Mouse (Mus musculus) embryo, embryonic 10 days (tissue): ENCODE data around the gene Gstm6.
"Not testable (repeated sequence)": the region's sequence is repeated elsewhere in the genome, so short reads cannot be mapped to it uniquely, and the experiment has no call there.

Experiments
- DNase-seq: peaks from one replicate; pipeline ENCODE4 v3.0.0-alpha.2; 2015; ENCODE audit warnings: low spot score

Gene Gstm6

DNA sequence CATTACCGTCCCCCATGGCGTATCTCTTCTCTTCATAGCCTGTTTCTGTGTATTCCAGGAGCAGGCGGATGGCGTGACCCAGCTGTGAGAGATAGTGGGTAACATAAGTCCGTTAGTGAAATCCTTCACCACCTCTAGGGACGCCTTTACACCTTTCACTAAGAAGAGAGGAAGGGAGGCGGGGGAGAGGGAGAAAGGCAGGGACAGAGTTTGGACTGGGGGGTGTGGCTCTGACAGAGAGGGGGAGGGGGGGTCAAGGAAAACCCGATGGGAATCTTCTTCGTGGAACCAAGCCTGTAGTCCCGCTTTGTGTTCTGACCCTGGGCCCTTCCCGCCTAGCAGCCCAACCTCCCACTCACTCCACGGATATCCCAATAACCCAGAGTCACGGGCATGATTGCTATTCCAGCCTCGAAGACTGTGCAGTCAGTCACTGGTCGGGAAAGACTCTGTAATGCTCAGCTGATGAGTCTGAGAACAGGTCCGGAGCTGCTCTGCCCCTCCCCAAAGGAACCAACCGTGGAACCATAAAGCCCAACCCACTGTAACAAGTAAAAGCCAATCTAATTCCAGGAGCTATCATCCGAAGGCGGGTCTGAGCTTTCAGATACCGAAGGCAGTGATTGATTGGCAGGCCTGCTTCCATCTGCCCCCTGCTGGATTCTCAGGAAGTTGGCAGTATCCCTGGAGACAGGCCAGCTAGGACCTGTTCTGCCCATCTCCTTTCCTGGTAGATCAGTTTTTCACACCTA is at the start of gene Gstm6:
TSS of gene Gstm6 (minus strand) at position 511 of the 752 bp plus-strand sequence.
- DNase-seq, result peak; percentile 81

DNA sequence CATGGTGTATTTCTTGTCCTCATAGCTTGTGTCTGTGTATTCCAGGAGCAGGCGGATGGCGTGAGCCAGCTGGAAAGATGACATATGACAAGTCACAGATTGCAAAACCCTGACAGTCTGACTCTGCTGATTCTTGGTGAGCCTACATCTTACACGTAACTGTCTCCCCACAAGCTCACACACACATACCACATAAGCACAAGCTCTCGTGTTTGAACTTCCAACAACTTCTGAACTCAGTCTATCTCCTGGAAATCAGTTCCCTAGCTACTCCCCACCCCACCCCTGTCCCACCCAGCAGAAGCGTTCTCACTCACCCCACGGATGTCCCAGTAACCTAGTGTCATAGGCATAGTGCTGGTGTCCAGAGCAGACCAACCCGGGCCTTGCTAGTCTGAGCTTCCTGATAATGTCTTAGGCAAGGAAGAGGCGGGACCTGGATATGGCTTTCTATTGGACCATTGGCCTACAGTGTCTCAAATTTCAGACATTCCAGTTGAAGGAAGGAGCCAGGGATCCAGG is 42.6 kb upstream of the Gstm6 start, which contains the start of gene Gstm2:
TSS of gene Gstm2 (minus strand) at position 413 of the 522 bp plus-strand sequence.
- DNase-seq, result peak; percentile 72

DNA sequence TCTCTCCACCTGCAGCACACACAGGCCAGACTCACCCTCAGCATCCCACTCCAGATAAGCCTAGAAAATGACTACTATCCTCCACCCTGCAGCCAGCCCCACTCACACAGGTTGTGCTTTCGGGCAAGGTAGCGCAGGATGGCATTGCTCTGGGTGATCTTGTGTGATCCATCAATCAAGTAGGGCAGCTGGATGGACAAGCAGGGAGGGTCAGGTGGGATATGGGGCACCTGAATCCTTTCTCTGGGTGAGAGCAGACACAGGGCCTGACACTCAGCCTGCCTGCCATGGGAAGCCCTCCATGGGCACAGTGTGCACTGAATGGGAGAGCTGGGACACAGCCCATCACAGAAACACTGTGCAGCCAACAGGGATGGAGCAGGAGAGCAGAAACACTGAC is 41.6 kb upstream of the Gstm6 start:
- not testable (repeated sequence) for DNase-seq

DNA sequence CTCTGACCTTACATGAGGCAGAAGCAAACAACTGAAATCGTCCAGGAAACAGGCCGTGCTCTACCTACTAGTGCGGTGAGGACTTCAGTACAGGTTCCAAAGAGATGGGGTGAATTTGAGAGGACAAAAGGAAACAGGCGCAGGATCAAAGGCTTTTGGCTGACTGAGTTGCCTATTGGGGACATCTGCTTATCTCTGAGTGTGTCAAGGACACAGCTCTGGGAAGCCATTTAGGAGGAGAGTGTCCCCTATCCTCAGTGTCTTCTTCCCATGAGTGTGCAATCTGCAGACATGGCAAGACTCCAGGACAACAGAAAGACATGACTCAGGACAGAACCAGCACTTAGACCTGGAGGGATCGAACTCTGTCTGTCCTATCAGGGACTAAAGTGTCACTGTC is 40.9 kb upstream of the Gstm6 start:
- DNase-seq, result no peak

DNA sequence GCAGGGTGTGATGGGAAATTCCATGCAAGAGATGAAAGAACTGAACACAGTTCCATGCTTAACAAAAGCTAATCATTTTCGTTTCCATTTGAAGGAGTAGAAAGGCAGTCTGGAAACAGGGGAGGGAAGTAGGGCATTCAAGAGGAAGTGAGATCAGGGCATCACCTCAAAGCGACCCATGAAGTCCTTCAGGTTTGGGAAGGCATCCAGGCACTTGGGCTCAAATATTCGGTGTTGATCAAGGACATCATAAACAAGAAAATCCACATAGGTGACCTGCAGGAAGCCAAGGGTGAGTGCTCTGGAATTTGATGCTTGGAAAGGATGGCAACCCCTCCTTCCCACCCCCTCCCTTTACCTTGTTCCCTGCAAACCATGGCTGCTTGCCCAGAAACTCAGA is 40.2 kb upstream of the Gstm6 start:
- no peak for DNase-seq

DNA sequence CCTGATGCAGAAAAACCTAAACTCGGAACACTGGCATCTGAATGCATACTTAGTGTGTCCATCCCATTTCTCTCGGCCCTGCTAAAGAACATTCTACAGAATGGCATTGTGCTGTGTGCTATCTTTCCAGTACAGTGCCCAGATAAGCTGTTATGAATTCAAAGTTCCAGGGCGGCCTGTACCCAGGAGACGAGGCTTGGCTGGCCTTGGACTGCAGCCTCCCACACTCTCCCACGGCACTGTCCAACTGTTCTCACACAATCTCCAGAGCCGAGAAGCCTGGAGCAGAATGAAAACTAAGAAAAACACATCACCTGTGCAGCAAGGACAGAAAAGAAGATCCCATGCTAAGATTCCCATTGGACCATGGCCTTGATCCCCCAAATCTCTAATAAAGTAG is 39.2 kb upstream of the Gstm6 start:
- DNase-seq, result no peak

DNA sequence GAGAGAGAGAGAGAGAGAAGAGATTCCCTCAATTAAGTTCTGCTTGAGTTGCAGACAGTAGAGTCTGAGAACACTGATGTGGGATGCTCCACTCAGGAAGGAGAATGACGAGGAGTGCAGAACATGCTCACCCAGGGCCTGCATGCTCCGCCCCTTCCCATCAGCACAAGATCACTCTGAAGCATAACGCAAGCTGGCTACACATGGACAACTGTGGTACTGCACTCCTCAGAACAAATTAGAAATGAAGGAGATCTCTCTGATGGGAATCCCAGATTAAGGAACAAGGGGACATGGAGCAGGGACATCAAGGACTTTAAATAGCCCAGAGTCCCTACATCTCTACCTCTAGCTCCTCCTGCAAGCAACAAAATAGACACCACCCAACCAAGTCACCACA is 37.7 kb upstream of the Gstm6 start:
- DNase-seq, result no peak

DNA sequence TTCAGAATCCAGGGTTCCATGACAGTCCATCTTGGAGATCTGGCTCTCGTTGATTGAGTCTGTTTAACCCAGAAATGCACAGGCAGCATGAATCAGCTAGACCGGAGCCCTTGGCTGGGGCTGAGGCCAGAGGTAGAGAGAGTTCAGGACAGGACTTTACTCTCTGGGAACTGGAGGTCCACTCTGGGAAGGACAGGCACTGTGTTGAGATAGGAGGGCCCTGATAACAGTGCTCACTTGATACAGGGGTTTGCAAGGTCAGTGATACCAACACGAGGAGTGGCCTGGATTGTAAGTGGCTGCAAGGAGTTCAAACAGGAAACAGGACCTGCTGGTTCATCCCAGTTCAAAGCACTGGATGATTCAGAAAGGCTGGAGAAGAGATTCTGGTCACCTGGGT is 34.1 kb upstream of the Gstm6 start:
- no peak for DNase-seq

DNA sequence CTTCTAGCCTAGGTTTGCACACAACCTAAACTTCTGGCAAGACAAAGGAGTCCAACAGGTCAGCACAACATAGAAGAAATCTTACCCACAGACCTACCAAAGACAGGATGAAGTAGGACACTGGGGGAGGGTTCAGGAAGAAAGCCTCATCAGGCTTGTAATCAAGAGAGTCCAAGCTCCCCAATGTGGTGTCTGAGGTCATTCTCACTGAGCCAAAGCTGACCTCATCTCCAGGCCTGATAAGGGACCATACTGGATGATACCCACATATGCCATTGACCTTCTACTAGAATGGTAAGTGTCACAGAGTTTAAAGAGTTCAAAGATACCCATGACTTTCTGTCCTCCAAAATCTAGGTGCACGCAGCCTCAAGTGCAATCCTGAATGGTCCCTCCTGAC is 30.7 kb upstream of the Gstm6 start:
- no peak for DNase-seq

DNA sequence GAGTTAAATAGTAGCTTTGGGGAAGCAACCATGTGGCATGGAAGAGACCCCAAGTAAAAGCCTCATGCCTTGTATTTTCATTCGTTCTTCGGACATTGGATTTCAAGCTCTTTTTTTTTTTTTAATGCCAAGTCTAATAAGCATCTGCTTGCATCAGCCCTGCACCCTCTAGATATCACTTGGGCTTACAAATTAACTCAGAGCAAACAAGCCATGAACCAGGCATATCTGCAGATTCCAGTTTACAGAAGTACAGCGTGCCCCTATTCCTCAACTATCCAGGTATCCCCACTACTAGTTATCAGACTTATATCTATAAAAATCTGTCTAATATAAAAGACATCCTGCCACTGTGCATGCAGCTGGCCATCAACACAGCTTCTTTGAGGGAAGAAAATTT is 28.5 kb upstream of the Gstm6 start:
- no peak for DNase-seq

DNA sequence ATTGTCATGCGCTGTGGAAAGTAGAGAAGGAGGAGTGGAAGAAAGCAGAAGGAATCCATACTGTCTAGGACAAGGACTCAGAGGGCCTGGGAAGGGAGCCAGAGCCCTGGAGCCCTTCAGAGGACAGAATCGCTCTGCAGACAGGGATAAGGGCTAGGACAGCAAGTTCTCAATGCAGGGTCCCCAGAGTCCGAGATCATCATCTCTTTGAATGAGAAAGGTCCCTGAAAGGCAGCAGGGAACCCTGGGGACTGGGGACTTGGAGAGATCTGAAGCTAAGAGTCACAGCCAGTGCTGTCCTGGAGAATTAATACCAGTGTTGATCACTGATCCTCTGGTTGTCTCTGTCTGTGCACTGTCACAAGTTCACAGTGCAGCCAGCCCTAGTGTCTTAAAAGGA is 27.6 kb upstream of the Gstm6 start:
- DNase-seq, result not testable (repeated sequence)

DNA sequence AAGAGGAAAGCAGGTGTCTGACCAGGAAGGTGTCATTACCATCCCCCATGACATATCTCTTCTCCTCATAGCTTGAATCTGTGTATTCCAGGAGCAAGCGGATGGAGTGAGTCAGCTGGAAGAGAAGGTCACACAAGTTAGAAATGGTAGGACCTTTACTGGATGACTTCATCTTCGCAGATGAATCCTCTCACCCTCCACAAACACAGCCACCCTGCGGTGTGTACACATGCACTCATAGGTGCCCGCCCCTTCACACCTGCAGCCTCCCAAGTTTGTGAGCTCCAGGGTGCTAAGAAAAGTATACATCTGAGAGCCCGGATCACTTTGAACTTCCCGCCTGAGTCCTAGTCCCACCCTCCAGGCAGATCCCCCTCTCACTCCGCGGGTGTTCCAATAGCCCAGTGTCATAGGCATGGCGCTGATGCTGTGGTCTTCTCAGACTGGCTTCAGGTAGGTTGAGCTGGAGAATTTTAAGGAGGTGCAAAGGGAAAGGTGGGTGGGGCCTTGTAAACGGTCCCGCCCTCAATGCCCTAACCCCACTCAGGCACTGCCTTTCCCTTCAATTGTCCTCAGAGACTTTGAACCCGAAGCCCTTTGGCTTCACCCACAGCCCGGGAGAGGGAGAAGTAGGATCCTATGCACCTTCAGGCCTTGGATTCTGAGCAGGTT is 25.3 kb upstream of the Gstm6 start, which contains the start of gene Gstm3:
TSS of gene Gstm3 (minus strand) at position 560 of the 672 bp plus-strand sequence.
- no peak for DNase-seq

DNA sequence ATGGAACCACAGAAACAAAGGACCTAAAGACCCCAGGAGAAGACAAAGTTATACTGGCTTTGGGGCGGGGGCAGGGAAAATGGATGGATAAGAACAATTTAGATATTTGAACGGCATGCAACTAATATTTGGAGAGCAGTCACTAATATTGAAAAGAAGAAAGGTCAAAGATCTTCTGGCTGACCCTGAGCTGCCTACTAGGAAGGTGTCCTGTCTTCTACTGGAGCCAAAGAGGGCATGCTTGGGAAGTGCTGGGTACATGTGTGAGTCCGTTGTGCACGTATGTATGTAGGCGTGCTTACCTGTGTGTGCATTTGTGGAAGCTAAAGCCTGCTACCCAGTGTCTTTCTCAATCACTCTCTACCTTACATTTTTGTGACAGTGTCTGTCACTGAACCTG is 23.1 kb upstream of the Gstm6 start:
- no peak for DNase-seq

DNA sequence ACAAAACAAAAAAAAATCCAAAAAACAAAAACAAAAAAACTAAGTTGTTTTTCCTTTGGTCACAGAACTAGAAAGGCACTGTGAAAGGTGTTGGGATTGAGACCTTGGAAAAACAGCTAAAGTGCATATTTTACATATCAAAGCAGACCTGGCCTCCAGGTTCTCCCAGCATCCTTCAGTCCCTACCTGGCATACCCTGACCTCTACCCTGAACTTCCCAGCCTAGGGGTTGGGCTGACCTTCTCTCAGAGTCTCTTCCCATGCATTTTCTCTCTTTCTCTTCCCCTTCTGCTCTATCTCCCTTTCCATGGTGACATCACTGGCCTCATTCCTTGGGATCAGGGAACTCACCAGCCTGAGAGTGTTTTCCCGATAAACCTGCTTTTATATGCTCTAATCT is 22.0 kb upstream of the Gstm6 start:
- DNase-seq, result no peak

DNA sequence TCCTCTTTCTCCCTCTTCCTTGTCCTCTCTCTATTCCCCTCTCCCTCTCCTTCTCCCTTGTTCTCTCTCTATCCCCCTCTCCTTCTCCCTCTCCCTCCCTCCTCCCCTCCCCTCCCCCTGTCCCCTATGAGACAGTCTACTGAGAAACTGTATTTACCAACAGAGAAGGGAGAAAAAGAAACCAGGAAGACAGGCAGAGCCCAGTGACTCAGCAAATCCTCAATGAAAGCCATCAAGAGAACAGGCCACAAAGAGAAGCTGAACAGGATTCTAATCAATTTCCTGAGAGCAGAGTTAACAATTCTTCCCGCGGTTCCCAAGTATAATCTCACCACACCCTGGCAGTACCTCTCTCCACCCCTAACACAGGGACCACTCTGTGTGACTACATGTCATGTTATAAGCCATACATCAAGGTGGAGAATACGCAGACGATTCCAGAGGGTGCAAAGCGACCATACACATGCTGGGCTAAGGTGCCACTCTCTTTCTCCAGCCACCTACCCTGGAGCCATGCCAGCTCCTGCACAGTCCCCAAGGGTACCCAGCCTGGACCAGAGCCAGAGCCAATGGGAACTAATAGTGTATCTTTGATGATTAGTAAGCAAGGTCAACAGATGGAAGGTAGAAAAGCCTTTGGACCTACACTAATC is 21.2 kb upstream of the Gstm6 start:
- no peak for DNase-seq

DNA sequence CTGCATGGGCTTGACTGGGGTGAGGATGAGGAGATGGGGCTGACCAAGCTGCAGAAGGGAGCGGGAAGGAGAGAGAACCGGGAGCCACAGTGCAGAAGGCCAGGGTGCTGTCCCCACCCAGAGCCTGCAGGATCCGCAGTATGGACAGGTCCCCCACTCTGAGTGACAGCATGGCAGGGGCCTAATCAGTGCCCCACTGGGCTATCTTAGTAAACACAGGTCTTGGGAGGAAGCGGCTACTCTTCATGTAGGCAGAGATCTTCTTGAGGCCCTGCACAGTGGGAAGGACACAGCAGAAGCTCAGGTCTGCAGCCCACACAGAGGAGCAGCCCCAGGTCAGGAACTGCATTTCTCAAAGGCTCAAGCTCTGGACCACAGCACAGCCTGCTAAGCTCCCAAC is 20.5 kb upstream of the Gstm6 start:
- DNase-seq, result no peak

DNA sequence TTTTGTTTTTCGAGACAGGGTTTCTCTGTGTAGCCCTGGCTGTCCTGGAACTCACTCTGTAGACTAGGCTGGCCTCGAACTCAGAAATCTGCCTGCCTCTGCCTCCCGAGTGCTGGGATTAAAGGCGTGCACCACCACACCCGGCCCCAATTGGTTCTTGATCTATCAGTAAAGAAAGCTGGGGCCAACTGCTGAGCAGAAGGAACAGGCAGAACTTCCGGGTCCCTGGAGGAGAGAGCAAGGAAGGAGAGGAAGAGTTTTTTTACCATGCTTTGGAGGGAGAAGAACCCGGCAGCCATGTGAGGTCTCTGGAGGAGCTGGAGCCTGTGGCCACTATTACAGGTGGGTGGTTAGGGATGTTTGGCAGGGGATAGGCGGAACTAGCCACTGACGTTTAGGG is 11.7 kb upstream of the Gstm6 start:
- not testable (repeated sequence) for DNase-seq

DNA sequence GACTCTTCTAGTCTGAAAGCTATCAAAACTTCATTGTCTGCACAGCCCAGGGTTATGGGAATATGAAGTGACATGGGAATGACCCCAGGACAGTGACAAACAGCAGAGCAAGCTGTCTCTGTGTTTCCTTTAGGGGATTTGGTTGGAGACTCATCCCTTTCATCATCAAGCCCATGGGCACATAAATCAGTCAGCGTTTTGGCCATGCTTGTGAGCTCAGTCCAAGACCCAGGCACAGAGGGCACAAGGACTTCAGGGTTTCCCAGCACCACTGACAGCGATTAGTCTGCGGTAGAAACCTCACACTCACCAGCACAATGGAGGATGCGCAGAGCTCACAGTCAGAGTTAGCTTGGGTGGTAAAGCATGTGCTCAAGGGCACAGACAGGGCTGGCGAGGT is 10.4 kb upstream of the Gstm6 start:
- peak; percentile 12 for DNase-seq

DNA sequence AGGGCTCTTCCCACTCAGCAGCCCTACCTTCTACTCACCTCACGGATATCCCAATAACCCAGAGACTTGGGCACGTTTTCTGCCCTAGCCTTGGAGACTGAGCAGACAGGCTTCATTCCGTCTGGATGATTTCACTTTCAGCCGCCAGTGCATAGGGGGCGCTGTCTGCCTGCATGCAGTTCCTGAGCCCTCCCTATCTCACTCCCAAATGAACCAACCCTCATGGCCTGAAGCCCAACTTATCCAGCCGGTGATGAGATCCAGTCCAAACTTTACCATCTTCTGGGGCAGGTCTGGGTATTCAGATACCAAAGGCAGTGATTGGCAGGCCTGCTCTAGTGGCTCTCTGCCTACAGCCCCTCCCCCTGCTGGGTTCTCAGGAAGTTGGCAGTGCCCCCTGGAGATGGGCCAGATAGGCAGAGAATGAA is 9.8 kb upstream of the Gstm6 start:
- peak; percentile 67 for DNase-seq

DNA sequence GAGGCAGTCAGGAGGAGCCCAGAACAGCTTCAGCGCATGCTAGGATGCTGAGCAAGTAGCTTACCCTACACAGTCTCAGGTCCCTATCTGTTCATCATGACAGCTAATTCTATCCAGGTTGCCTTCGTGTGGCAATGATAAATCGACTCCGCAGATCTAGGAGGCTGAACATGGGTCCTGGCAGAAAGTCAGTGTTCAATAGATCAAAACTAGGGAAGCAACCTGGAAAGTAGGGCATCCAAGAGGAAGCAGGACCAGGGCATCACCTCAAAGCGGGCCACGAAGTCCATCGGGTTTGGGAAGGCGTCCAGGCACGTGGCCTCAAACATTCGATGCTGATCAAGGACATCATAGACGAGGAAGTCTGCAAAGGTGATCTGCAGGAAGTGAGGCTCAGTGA is 7.0 kb upstream of the Gstm6 start:
- no peak for DNase-seq

DNA sequence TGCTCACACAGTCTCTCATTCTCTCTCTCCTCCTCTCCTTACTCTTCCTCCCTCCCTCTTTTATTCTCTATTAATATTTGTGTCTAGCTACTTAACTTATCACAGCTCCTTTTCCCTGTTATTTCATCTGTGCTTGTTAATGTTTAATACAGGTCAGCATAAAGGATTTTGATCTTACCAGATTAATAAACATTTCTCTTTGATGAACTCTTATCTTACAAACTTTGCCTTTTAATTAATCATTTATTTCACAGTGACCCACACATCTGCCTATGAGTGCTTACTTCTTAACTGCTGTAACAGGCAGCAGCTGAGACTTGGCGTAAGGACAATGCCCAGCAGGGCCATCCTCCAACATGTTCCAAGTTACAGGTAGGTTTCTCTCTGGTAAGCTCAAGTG is 5.9 kb upstream of the Gstm6 start:
- not testable (repeated sequence) for DNase-seq

DNA sequence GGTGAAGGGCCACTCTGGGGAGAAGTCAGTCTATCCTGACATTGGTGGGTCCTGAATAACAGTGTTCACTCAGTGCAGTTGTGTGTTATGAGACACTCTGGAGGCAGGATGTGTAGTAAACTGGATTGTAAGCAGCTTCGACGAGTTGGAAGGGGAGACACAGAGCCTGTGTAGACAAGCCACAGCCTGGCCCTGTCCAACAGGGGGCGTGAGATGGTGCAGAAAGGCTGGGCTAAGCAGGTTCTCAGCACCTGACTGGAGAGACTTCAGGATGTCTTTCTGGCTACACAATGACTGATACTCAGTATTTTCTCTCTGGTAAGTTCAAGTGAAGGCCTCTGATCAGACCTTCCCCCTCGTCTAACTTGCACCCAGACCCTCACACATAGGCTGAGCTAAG is 2.2 kb upstream of the Gstm6 start:
- peak; percentile 13 for DNase-seq

DNA sequence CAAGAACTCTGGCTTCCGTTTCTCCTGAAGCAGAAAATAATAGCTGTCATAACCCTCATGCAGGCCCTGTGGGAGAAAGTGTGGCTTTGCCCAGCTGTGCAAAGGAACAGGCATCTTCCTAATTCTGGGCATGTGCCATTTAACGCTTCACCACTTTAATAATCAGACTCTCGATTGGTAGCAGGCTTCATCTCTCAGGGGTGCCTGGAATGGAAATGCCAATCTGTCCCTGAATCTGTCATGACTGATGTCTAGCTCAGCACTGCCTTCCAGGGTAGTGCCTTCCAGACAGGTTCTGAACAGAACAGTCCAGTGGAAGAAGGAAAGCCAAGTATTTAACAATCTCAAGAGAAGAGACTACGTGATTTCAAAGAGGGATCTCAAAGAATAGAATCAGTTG is 2.3 kb downstream of the Gstm6 start:
- DNase-seq, result no peak
